In the genomic region with DNA sequence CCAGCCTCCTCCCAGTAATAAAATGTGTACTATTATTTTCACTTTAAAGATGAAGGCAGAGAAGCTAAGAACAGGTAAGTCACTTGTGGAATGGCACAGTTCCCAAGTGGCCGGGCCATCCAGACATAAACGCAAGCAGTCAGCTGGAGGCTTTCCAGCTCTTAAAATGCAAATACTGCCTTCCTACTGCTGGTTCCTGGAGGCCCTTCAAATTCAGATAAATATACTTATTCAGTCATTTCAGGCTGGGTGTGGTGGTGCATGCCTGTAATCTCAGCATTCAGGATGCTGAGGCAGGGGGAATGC, we compare ENCODE assay signal across 9 mouse cellular contexts. TPM values are rescaled to one million over a fixed set of nuclear protein-coding genes. Genes with fewer than 3 reads are reported as not detected.
DNase-seq lines count a peak whose midpoint lies in the region; ATAC-seq and TF ChIP-seq lines count a peak whose summit lies in the region.
"Had no signal": no experiment of that assay in that cellular context is flagged by ENCODE, and none has a peak within 500 bp of the region (broad histone marks: within the 10 kb centered on the region; RNA-seq: fewer than 3 reads in every experiment).

No protein-coding gene starts in this region.

- no peak for TF ChIP-seq CTCF in liver, embryonic 14.5 days (IDR thresholded peaks at IDR 0.05; ENCODE audit: low read depth)

- H3K4me1 ChIP-seq in kidney, embryonic 14.5 days (ENCODE audit: control insufficient read depth, insufficient read depth, low read length): peaks cover 10% of the 10 kb centered on the region; the same call in 1 of the 2 replicates
- H3K4me1 ChIP-seq in hindbrain, embryonic 10.5 days (replicated peaks): peaks cover 23% of the 10 kb centered on the region
- no peaks in the 10 kb centered on the region for H3K4me1 ChIP-seq in liver, embryonic 14.5 days (replicated peaks; ENCODE audit: control insufficient read depth in 2 of 2, insufficient read depth in 2 of 2, low read length in 1 of 2)
- H3K4me1 ChIP-seq in neural tube, embryonic 14.5 days (ENCODE audit: control insufficient read depth, insufficient read depth, low read length): peaks cover 13% of the 10 kb centered on the region

- no peaks in the 10 kb centered on the region for H3K9me3 ChIP-seq in kidney, embryonic 14.5 days (ENCODE audit: control insufficient read depth, low read length)
- H3K9me3 ChIP-seq in hindbrain, embryonic 10.5 days: no peaks in the 10 kb centered on the region
- no peaks in the 10 kb centered on the region for H3K9me3 ChIP-seq in liver, embryonic 14.5 days (ENCODE audit: control insufficient read depth, low read length)
- no peaks in the 10 kb centered on the region for H3K9me3 ChIP-seq in neural tube, embryonic 14.5 days (ENCODE audit: control insufficient read depth, low read length)
- H3K9me3 ChIP-seq: G1E had no signal

- no peak for DNase-seq in kidney, adult 11 months
- no peak for DNase-seq in hindbrain, embryonic 10.5 days (ENCODE audit: low spot score)
- DNase-seq in liver, embryonic 14.5 days (ENCODE audit: low read depth in 3 of 3, low spot score in 3 of 3): no peak
- DNase-seq in adrenal gland, postnatal 14 days: no peak
- DNase-seq in embryo, embryonic 10.5 days (ENCODE audit: low spot score): no peak
- DNase-seq in gastrocnemius, adult 18-20 months (ENCODE audit: low spot score): no peak

- ATAC-seq in kidney, embryonic 14.5 days (ENCODE audit: low FRiP score, low TSS enrichment): no peak
- ATAC-seq in liver, embryonic 14.5 days (ENCODE audit: insufficient read depth): no peak
- ATAC-seq in neural tube, embryonic 14.5 days (ENCODE audit: low read depth): 0 out of 2 replicates have a peak, but pooled peaks have one; percentile 24

- H3K9ac ChIP-seq in kidney, embryonic 14.5 days (ENCODE audit: low read depth, low read length): no peak overlapping the region; the same call in 1 of the 2 replicates
- H3K9ac ChIP-seq in liver, embryonic 14.5 days (replicated peaks): no peak overlapping the region
- H3K9ac ChIP-seq in neural tube, embryonic 14.5 days (replicated peaks; ENCODE audit: low read depth, low read length): no peak overlapping the region

- TF ChIP-seq EP300 in liver, embryonic 14.5 days (IDR thresholded peaks at IDR 0.05; ENCODE audit: low read depth): no peak

- no peaks in the 10 kb centered on the region for H3K27me3 ChIP-seq in kidney, embryonic 14.5 days (ENCODE audit: control insufficient read depth, insufficient read depth, low read length)
- H3K27me3 ChIP-seq in hindbrain, embryonic 10.5 days (ENCODE audit: insufficient read depth, poor library complexity, severe bottlenecking): no peaks in the 10 kb centered on the region
- peaks cover 5% of the 10 kb centered on the region for H3K27me3 ChIP-seq in liver, embryonic 14.5 days (ENCODE audit: control insufficient read depth, insufficient read depth, low read length)
- H3K27me3 ChIP-seq in neural tube, embryonic 14.5 days (ENCODE audit: control insufficient read depth, insufficient read depth, low read length): no peaks in the 10 kb centered on the region

- H3K27ac ChIP-seq in kidney, embryonic 14.5 days (ENCODE audit: low read depth, low read length): peak overlapping the region; percentile 90
- peak overlapping the region; percentile 88 for H3K27ac ChIP-seq in hindbrain, embryonic 10.5 days
- H3K27ac ChIP-seq in liver, embryonic 14.5 days: no peak overlapping the region
- peak overlapping the region; percentile 83; the same call in 1 of the 2 replicates for H3K27ac ChIP-seq in neural tube, embryonic 14.5 days (ENCODE audit: low read depth, low read length)

- H3K4me2 ChIP-seq in kidney, embryonic 14.5 days (replicated peaks; ENCODE audit: low read depth, low read length): peak overlapping the region; percentile 49
- peak overlapping the region; percentile 54; the same call in 1 of the 2 replicates for H3K4me2 ChIP-seq in liver, embryonic 14.5 days (ENCODE audit: low read depth)
- H3K4me2 ChIP-seq in neural tube, embryonic 14.5 days (ENCODE audit: low read depth, low read length): peak overlapping the region; percentile 60; the same call in 1 of the 2 replicates

- 18% methylated on average over 2 of the region's 2 CpGs for WGBS in kidney, embryonic 14.5 days
- 47% methylated on average over 2 of the region's 2 CpGs for WGBS in hindbrain, embryonic 10.5 days
- 57% methylated on average over 2 of the region's 2 CpGs for WGBS in liver, embryonic 14.5 days (ENCODE audit: insufficient replicate concordance)
- 4% methylated on average over 2 of the region's 2 CpGs for WGBS in neural tube, embryonic 14.5 days

- H3K36me3 ChIP-seq in kidney, embryonic 14.5 days (ENCODE audit: control insufficient read depth, insufficient read depth, low read length): no peaks in the 10 kb centered on the region
- no peaks in the 10 kb centered on the region for H3K36me3 ChIP-seq in hindbrain, embryonic 10.5 days
- H3K36me3 ChIP-seq in liver, embryonic 14.5 days (replicated peaks; ENCODE audit: control insufficient read depth, insufficient read depth, low read depth): no peaks in the 10 kb centered on the region
- H3K36me3 ChIP-seq in neural tube, embryonic 14.5 days (ENCODE audit: control insufficient read depth, insufficient read depth, low read length): no peaks in the 10 kb centered on the region
- H3K36me3 ChIP-seq: G1E had no signal

- no peak overlapping the region for H3K4me3 ChIP-seq in kidney, embryonic 14.5 days (ENCODE audit: low read length)
- H3K4me3 ChIP-seq in hindbrain, embryonic 10.5 days: peak overlapping the region; percentile 49; the same call in 1 of the 2 replicates
- H3K4me3 ChIP-seq in liver, embryonic 14.5 days (ENCODE audit: insufficient read depth in 1 of 2, low read depth in 2 of 2, low read length in 2 of 2): no peak overlapping the region
- H3K4me3 ChIP-seq in neural tube, embryonic 14.5 days (ENCODE audit: low read depth, low read length): no peak overlapping the region

RNA-seq across cellular contexts. Expression of gene Skor1, which starts 39.0 kb away (rescaled TPM):
- not detected in 2 replicates for polyA plus RNA-seq in kidney, embryonic 14.5 days (2014; fragmentation: Nextera tagmentation; extraction: Ambion mirVana)
- 0.68 and 6.8 TPM in 2 replicates for polyA plus RNA-seq in hindbrain, embryonic 10.5 days (2016; fragmentation: Nextera tagmentation; extraction: Ambion mirVana)
- 0.01 and 0.02 TPM in 2 replicates for polyA plus RNA-seq in liver, embryonic 14.5 days (2012; rRNA removed)
- polyA plus RNA-seq in liver, embryonic 14.5 days (2014; fragmentation: Nextera tagmentation; extraction: Ambion mirVana): not detected in 2 replicates
- polyA plus RNA-seq in neural tube, embryonic 14.5 days (2014; fragmentation: Nextera tagmentation; extraction: Ambion mirVana): 22.7 and 23.2 TPM in 2 replicates
- total RNA-seq in adrenal gland, postnatal 14 days (2021): not detected in 2 replicates
- under 1 TPM; 0.05 to 0.11 TPM for total RNA-seq in gastrocnemius, adult 18-20 months (2021)
- polyA plus RNA-seq: G1E had no signal
